In the genomic region with DNA sequence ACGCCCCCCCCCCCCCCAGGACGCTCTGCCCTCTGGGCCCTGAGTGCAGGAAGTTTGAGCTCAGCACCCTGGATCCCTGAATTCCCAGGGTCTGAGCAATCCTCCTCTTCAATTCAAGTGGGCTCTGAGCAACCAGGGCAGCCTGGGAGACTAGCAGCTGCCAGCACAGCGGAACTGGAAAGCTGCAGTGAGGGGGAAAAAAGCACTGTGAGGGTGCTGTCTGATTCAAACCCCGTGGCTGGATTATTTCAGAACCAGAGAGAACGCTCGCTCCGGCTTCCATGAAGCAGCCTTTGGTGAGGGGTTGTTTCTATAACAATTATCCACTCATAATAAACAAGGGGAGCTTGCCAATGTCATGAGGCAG, we compare ENCODE assay signal across 10 mouse cellular contexts.
DNase-seq lines count a peak whose midpoint lies in the region; ATAC-seq and TF ChIP-seq lines count a peak whose summit lies in the region.
"Had no signal": no experiment of that assay in that cellular context is flagged by ENCODE, and none has a peak within 500 bp of the region (broad histone marks: within the 10 kb centered on the region; RNA-seq: fewer than 3 reads in every experiment).

No protein-coding gene starts in this region.

- peak overlapping the region; percentile 4; the same call in 1 of the 2 replicates for H3K27ac ChIP-seq in forebrain, embryonic 10.5 days
- H3K27ac ChIP-seq in forebrain, embryonic 16.5 days (ENCODE audit: low read length), result no peak overlapping the region
- H3K27ac ChIP-seq in limb, embryonic 13.5 days, result no peak overlapping the region
- H3K27ac ChIP-seq: liver, embryonic 12.5 days had no signal

- 49% methylated on average over 7 of the region's 7 CpGs for WGBS in forebrain, embryonic 10.5 days
- 30% methylated on average over 7 of the region's 7 CpGs for WGBS in forebrain, embryonic 16.5 days
- 33% methylated on average over 7 of the region's 7 CpGs for WGBS in limb, embryonic 13.5 days

- TF ChIP-seq POLR2A in brain, embryonic 14.5 days (IDR thresholded peaks at IDR 0.05; ENCODE audit: borderline replicate concordance, extremely low read depth, insufficient read depth, insufficient read length, poor library complexity, severe bottlenecking), result no peak

- no peaks in the 10 kb centered on the region for H3K9me3 ChIP-seq in forebrain, embryonic 10.5 days
- H3K9me3 ChIP-seq in forebrain, embryonic 16.5 days (ENCODE audit: control insufficient read depth, low read length), result no peaks in the 10 kb centered on the region
- H3K9me3 ChIP-seq in limb, embryonic 13.5 days, result no peaks in the 10 kb centered on the region
- H3K9me3 ChIP-seq: liver, embryonic 12.5 days had no signal

- no peaks in the 10 kb centered on the region for H3K36me3 ChIP-seq in forebrain, embryonic 10.5 days (replicated peaks)
- no peaks in the 10 kb centered on the region for H3K36me3 ChIP-seq in forebrain, embryonic 16.5 days (ENCODE audit: control insufficient read depth, insufficient read depth)
- H3K36me3 ChIP-seq in limb, embryonic 13.5 days, result no peaks in the 10 kb centered on the region
- H3K36me3 ChIP-seq: liver, embryonic 12.5 days had no signal

- no peak for TF ChIP-seq CTCF in brain, embryonic 14.5 days (IDR thresholded peaks at IDR 0.05; ENCODE audit: borderline replicate concordance, extremely low read depth, insufficient read depth, insufficient read length)

- H3K4me3 ChIP-seq in forebrain, embryonic 10.5 days, result no peak overlapping the region
- no peak overlapping the region for H3K4me3 ChIP-seq in forebrain, embryonic 16.5 days (replicated peaks; ENCODE audit: low read length)
- H3K4me3 ChIP-seq in limb, embryonic 13.5 days, result no peak overlapping the region
- H3K4me3 ChIP-seq: liver, embryonic 12.5 days had no signal

- H3K4me2 ChIP-seq in forebrain, embryonic 16.5 days (ENCODE audit: low read length), result no peak overlapping the region
- no peak overlapping the region for H3K4me2 ChIP-seq in limb, embryonic 13.5 days (replicated peaks)
- H3K4me2 ChIP-seq: liver, embryonic 12.5 days had no signal

- no peak overlapping the region; the same call in 1 of the 2 replicates for H3K9ac ChIP-seq in forebrain, embryonic 16.5 days (replicated peaks; ENCODE audit: low read depth, low read length)
- H3K9ac ChIP-seq in limb, embryonic 13.5 days, result 0 out of 2 replicates have a peak overlapping the region, but pooled peaks have one; percentile 8
- H3K9ac ChIP-seq: liver, embryonic 12.5 days had no signal

- no peak for DNase-seq in forebrain, embryonic 10.5 days (ENCODE audit: extremely low spot score, low spot score)
- DNase-seq in layer of hippocampus, adult 9-11 months, result peak; percentile 33
- no peak for DNase-seq in layer of hippocampus, adult 9-10 months (ENCODE audit: low spot score)
- DNase-seq in brain, embryonic 14.5 days (ENCODE audit: low read depth), result peak; percentile 49
- no peak for DNase-seq in ovary, adult 18-20 months (ENCODE audit: low spot score)
- DNase-seq in yolk sac, embryonic 10.5 days (ENCODE audit: low spot score), result no peak
- DNase-seq: thymus, postnatal 25 days had no signal

- H3K27me3 ChIP-seq in forebrain, embryonic 10.5 days (ENCODE audit: poor library complexity, severe bottlenecking), result no peaks in the 10 kb centered on the region; the same call in 1 of the 2 replicates
- no peaks in the 10 kb centered on the region for H3K27me3 ChIP-seq in forebrain, embryonic 16.5 days (replicated peaks; ENCODE audit: control insufficient read depth, insufficient read depth, low read length)
- H3K27me3 ChIP-seq in limb, embryonic 13.5 days, result no peaks in the 10 kb centered on the region

- H3K4me1 ChIP-seq in forebrain, embryonic 10.5 days, result peaks cover 39% of the 10 kb centered on the region
- H3K4me1 ChIP-seq in forebrain, embryonic 16.5 days (replicated peaks; ENCODE audit: control insufficient read depth, insufficient read depth, low read length), result peaks cover 32% of the 10 kb centered on the region
- H3K4me1 ChIP-seq in limb, embryonic 13.5 days, result peaks cover 50% of the 10 kb centered on the region
- H3K4me1 ChIP-seq: liver, embryonic 12.5 days had no signal

- no peak for ATAC-seq in forebrain, embryonic 16.5 days
- ATAC-seq in limb, embryonic 13.5 days (ENCODE audit: low FRiP score, low read depth), result no peak
- ATAC-seq: liver, embryonic 12.5 days had no signal

Comparison
In these comparisons a context has a peak if more than half of its experiments do, and no peak if none do; other contexts are left out.
1. DNase-seq: peak in layer of hippocampus, adult 9-11 months (single experiment) and brain, embryonic 14.5 days (single experiment); none in forebrain, embryonic 10.5 days (single experiment), layer of hippocampus, adult 9-10 months (single experiment), ovary, adult 18-20 months (single experiment) and yolk sac, embryonic 10.5 days (single experiment).